Mouse (Mus musculus) cerebellum, adult 2 months (tissue): ENCODE data around the gene Kcna7.

Experiments
- CTCF ChIP-seq: fragments of 200-500 bp; IDR thresholded peaks from 2 replicates; pipeline ENCODE4 v1.5.1; 2011; ENCODE audit warnings: low read depth, mild to moderate bottlenecking, control low read depth, low read length, moderate library complexity, borderline replicate concordance; ENCODE audit not compliant: insufficient read depth
- POLR2A ChIP-seq: fragments of 200-500 bp; IDR thresholded peaks from 2 replicates; pipeline ENCODE4 v1.6.1; 2011; ENCODE audit warnings: low read length, control low read depth, borderline replicate concordance; ENCODE audit not compliant: insufficient read depth

DNA sequence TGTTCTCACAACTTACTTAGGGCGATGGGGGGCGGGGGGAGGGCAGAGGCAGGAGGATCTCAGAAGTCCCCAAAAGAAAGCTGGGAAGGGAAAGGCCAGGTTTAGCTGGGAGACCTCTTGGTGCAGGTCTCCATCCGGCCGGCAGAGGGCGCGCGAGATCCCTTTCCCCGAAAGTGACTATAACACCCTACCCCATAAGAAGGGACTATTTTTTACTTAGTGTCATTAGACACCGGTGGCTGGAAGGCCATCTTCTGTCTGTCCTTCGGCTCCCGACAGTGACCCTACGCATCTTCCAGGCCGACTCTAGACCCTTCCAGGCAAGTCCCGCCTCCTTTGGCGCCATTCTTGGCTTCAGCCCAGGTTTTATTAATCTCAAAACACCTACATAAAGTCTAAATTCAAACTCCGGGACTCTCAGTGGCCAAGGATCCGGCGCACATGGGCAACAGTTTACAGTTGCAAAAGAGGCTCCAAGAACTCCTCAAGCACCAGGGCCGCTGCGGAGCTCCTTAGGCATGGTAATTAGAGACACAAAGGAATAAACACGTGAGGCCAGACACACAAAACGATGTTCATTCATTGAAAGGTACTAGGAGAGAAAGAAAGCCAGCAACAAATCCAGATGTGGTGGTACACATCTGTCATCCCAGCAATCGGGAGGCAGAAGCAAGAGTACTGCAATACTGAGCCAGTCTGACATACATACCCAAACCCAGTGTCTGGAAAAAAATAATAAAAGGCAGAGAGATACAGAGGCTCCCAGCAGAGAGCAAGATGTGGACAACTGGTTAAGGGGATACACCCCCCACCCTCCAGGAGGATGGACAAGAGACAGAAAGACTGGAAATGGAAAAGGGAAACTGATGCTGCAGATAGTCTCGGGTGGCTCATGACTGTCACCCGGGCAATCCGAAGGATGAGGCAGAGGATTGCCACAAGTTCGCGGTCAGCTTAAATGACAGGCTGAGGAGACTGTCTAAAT is at the start of gene Kcna7:
- TF ChIP-seq CTCF (peak; percentile 80), POLR2A (no peak)
